Mouse (Mus musculus) embryonic stem cell, embryonic (primary cell): ENCODE results near the gene Mast4.
"Not testable (repeated sequence)": the region's sequence is repeated elsewhere in the genome, so short reads cannot be mapped to it uniquely, and the experiment has no call there.

Experiments used
- CTCF ChIA-PET, 4 experiments: fragments of 300-600 bp in 2 of 4; fragments of 350-600 bp in 2 of 4; sonication (Branson Sonifier 250); formaldehyde crosslinking; loops; one replicate each; lab custom pipeline; 2022; ENCODE audit warnings: inconsistent platforms in 2 of 4; lab: Charles Lee
- POLR2A ChIA-PET, 4 experiments: fragments of 300-600 bp in 2 of 4; fragments of 350-600 bp in 2 of 4; sonication (Branson Sonifier 250); formaldehyde crosslinking; loops; one replicate each; lab custom pipeline; 2022; ENCODE audit warnings: antibody characterized with exemption in 4 of 4, inconsistent platforms in 1 of 4; lab: Charles Lee

The Mast4 gene

GRCm38 (mm10) chr13:103334392-103334686 lies at the start of gene Mast4:
Mast4 (minus strand) TSS chr13:103334497.
- CTCF ChIA-PET = interaction anchor here in 2 of 4 experiments (0.6 to 1.4 kb wide), 2 partner anchors 157 to 311 kb away, joined by 4 to 7 read pairs; no protein-coding TSS in a partner anchor
- POLR2A ChIA-PET = interaction anchor here in 3 of 4 experiments (0.5 to 2.3 kb wide), 7 partner anchors 8 to 784 kb away, joined by 3 to 9 read pairs (median 4); no protein-coding TSS in a partner anchor

GRCm38 (mm10) chr13:103374495-103374894 lies 40.2 kb upstream of the Mast4 start:
- ChIA-PET CTCF (interaction anchor here in 2 of 4 experiments (0.5 to 0.8 kb wide), 2 partner anchors 272 to 911 kb away, joined by 3 read pairs; no protein-coding TSS in a partner anchor), POLR2A (interaction anchor here in 1 of 4 experiments (1.0 kb wide), 1 partner anchor 39 kb away, joined by 4 read pairs; no protein-coding TSS in a partner anchor)

GRCm38 (mm10) chr13:103369194-103369593 lies 34.9 kb upstream of the Mast4 start:
- POLR2A ChIA-PET = no interaction called here
- CTCF ChIA-PET = no interaction called here

GRCm38 (mm10) chr13:103363181-103363580 lies 28.9 kb upstream of the Mast4 start:
- ChIA-PET CTCF (interaction anchor here in 1 of 4 experiments (0.6 kb wide), 1 partner anchor 32 kb away, joined by 3 read pairs; no protein-coding TSS in a partner anchor), POLR2A (interaction anchor here in 2 of 4 experiments (0.7 to 1.6 kb wide), 2 partner anchors 10 to 708 kb away, joined by 4 to 5 read pairs; no protein-coding TSS in a partner anchor)

- POLR2A ChIA-PET, CTCF ChIA-PET: not testable (repeated sequence)
Observed at GRCm38 (mm10) chr13:103357415-103357814, 23.1 kb upstream of the Mast4 start.

GRCm38 (mm10) chr13:103356909-103357308 lies 22.6 kb upstream of the Mast4 start:
- CTCF ChIA-PET, POLR2A ChIA-PET: not testable (repeated sequence)

GRCm38 (mm10) chr13:103354737-103355136 lies 20.4 kb upstream of the Mast4 start:
- CTCF ChIA-PET = no interaction called here
- POLR2A ChIA-PET = no interaction called here

- CTCF ChIA-PET = no interaction called here
- POLR2A ChIA-PET = interaction anchor here in 2 of 4 experiments (0.6 to 1.1 kb wide), 2 partner anchors 23 to 1576 kb away, joined by 3 to 5 read pairs; partner anchors contain the start of gene Pik3r1 (in 1 of the 2)
Observed at GRCm38 (mm10) chr13:103344749-103345148, 10.5 kb upstream of the Mast4 start.

- ChIA-PET CTCF (no interaction called here), POLR2A (interaction anchor here in 1 of 4 experiments (1.1 kb wide), 1 partner anchor 23 kb away, joined by 3 read pairs; no protein-coding TSS in a partner anchor)
Observed at GRCm38 (mm10) chr13:103344006-103344720, 9.9 kb upstream of the Mast4 start.

GRCm38 (mm10) chr13:103341031-103341430 lies 6.7 kb upstream of the Mast4 start:
- ChIA-PET POLR2A (no interaction called here), CTCF (no interaction called here)

- ChIA-PET POLR2A (no interaction called here), CTCF (interaction anchor here in 1 of 4 experiments (0.6 kb wide), 1 partner anchor 34 kb away, joined by 3 read pairs; no protein-coding TSS in a partner anchor)
Observed at GRCm38 (mm10) chr13:103338616-103339015, 4.3 kb upstream of the Mast4 start.

- POLR2A ChIA-PET = interaction anchor here (0.6 to 2.3 kb wide), 7 partner anchors 12 to 196 kb away, joined by 3 to 9 read pairs (median 3); no protein-coding TSS in a partner anchor
- CTCF ChIA-PET = no interaction called here
Observed at GRCm38 (mm10) chr13:103336237-103336636, 1.9 kb upstream of the Mast4 start.

- CTCF ChIA-PET = interaction anchor here in 3 of 4 experiments (0.5 to 1.4 kb wide), 3 partner anchors 59 to 311 kb away, joined by 3 to 7 read pairs (median 4); no protein-coding TSS in a partner anchor
- POLR2A ChIA-PET = interaction anchor here in 3 of 4 experiments (0.5 to 2.3 kb wide), 10 partner anchors 9 to 784 kb away, joined by 3 to 9 read pairs (median 4); no protein-coding TSS in a partner anchor
Observed at GRCm38 (mm10) chr13:103334723-103335458, 594 bp upstream of the Mast4 start.

GRCm38 (mm10) chr13:103333601-103334391 lies 501 bp downstream of the Mast4 start:
- POLR2A ChIA-PET = interaction anchor here in 2 of 4 experiments (1.1 to 2.3 kb wide), 3 partner anchors 8 to 13 kb away, joined by 4 to 9 read pairs (median 9); no protein-coding TSS in a partner anchor
- CTCF ChIA-PET = interaction anchor here in 1 of 4 experiments (1.4 kb wide), 1 partner anchor 312 kb away, joined by 4 read pairs; no protein-coding TSS in a partner anchor

GRCm38 (mm10) chr13:103333153-103333552 lies 1.1 kb downstream of the Mast4 start:
- ChIA-PET POLR2A (no interaction called here), CTCF (no interaction called here)

GRCm38 (mm10) chr13:103332731-103333130 lies 1.6 kb downstream of the Mast4 start:
- ChIA-PET CTCF (no interaction called here), POLR2A (no interaction called here)

- CTCF ChIA-PET = interaction anchor here in 1 of 4 experiments (0.5 kb wide), 1 partner anchor 32 kb away, joined by 3 read pairs; no protein-coding TSS in a partner anchor
- POLR2A ChIA-PET = no interaction called here
Observed at GRCm38 (mm10) chr13:103331096-103331495, 3.2 kb downstream of the Mast4 start.

- ChIA-PET CTCF (no interaction called here), POLR2A (no interaction called here)
Observed at GRCm38 (mm10) chr13:103328299-103328698, 6.0 kb downstream of the Mast4 start.
